Mouse (Mus musculus): Measurements from ENCODE around the gene Fam50a. TPM values are rescaled to one million over a fixed set of nuclear protein-coding genes. Genes with fewer than 3 reads are reported as not detected.

Fam50a gene
- polyA plus RNA-seq, 1 experiment from 2014 or later = 56.4 TPM

DNA sequence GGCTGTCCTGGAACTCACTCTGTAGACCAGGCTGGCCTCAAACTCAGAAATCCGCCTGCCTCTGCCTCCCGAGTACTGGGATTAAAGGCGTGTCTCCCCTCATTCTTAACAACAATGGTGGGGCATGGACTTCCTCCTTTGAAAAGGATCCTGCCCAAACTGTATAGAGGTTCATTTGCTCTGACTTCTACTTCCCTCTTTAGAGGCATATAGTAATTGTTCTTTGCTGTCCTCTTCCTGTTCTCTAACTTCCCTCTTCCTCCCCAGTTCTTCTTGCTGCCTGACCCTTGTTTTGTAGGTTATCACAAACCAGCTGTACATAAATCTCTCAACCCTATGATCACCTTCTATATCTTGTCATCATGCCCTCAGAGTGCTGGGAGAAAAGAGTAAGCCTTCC is 13.1 kb upstream of the Fam50a start:
- no peak for DNase-seq (ENCODE audit: low spot score)
- ATAC-seq (replicated peaks; ENCODE audit: insufficient number of reproducible peaks, low FRiP score, low TSS enrichment, low read depth) = no peak
- Histone ChIP-seq H3K4me1 (ENCODE audit: control insufficient read depth, insufficient read depth, low read length) (no peaks in the 10 kb centered on the region), H3K36me3 (replicated peaks; ENCODE audit: control insufficient read depth, insufficient read depth, low read depth, low read length) (peaks cover 2% of the 10 kb centered on the region; the same call in 1 of the 2 replicates), H3K9ac (replicated peaks; ENCODE audit: low read length) (no peak overlapping the region), H3K27ac (replicated peaks; ENCODE audit: low read depth, low read length) (no peak overlapping the region), H3K9me3 (replicated peaks; ENCODE audit: control insufficient read depth, low read length) (no peaks in the 10 kb centered on the region), H3K4me2 (ENCODE audit: low read depth, low read length) (no peak overlapping the region), H3K4me3 (ENCODE audit: low read depth, low read length) (no peak overlapping the region), H3K27me3 (ENCODE audit: control insufficient read depth, insufficient read depth, low read length) (no peaks in the 10 kb centered on the region)
- WGBS = 81% methylated on average over 3 of the region's 3 CpGs

DNA sequence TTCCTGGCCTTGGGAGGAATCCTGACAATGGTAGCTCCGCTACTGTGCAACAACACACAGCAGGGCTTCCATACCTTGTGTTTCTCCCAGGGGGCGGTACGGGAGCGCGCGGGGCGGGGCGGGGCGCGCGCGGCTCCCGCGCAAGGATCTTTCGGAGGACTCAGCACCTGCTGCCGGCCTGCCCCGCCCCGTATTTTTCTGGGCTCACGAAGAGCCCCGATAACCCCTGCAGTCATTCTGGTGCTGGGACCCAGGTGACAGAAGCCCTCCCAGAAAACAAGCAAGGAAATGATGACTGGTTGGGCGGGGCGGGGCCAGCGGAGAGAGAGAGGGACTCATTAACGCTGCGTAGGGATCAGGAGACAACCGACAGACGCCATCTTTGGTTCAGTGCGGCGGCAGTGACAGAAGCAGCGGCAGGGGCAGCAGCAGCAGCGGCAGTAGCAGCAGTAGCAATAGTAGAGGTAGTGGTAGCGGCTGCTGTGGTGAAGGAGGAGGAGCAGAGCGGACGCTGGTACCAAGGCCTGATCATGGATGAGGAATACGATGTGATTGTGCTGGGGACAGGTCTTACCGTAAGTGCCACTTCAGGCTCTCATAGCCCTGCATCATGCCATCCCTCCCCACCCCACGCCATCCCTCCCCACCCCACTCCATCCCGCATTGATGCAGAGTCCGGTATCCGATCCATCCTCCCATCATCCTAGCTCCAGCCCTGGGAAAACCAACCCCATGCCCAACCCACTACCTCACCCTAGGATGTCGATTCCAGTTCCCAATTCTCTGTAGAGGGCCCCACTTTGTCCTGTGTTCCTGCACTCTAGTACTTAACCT is 7.7 kb upstream of the Fam50a start, which contains the start of gene Gdi1:
Gdi1 (plus strand) TSS at position 132 of the 834 bp plus-strand sequence.
- ATAC-seq (replicated peaks; ENCODE audit: insufficient number of reproducible peaks, low FRiP score, low TSS enrichment, low read depth) (peak; percentile 76), DNase-seq (ENCODE audit: low spot score) (peak; percentile 73)
- H3K36me3 ChIP-seq (replicated peaks; ENCODE audit: control insufficient read depth, insufficient read depth, low read depth, low read length) = peaks cover 2% of the 10 kb centered on the region; the same call in 1 of the 2 replicates
- peak within 1 kb of the TSS; percentile 57 for H3K4me2 ChIP-seq (ENCODE audit: low read depth, low read length)
- H3K9ac ChIP-seq (replicated peaks; ENCODE audit: low read length) = peak within 1 kb of the TSS; percentile 74
- WGBS = 16% methylated on average over 41 of the region's 41 CpGs
- no peaks in the 10 kb centered on the region for H3K27me3 ChIP-seq (ENCODE audit: control insufficient read depth, insufficient read depth, low read length)
- H3K9me3 ChIP-seq (replicated peaks; ENCODE audit: control insufficient read depth, low read length) = no peaks in the 10 kb centered on the region
- peak within 1 kb of the TSS; percentile 49 for H3K27ac ChIP-seq (replicated peaks; ENCODE audit: low read depth, low read length)
- no peaks in the 10 kb centered on the region for H3K4me1 ChIP-seq (ENCODE audit: control insufficient read depth, insufficient read depth, low read length)
- peak within 1 kb of the TSS; percentile 58 for H3K4me3 ChIP-seq (ENCODE audit: low read depth, low read length)

DNA sequence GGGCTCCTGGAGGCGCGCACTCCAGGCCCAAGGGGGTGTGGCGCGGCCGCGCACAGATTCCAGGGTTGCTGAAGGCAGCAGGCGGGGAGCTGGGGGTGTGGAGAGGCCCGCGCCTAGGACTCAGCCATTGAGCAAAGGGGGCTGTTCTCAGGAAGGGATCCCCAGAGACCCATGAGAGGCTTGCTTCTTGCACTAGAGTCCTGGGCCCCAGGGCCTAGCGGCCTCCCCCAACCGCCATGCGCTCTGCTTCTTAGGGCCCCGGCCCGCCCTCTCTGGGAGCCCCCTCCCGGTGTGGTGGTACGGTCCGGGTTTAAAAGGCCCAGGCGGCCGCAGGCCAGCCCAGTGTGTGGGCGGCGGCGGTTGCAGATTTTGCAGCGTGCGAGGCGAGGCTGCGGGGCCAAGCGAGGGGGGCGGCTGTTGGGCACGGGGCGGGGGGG is 15.9 kb downstream of the Fam50a start, which contains the start of gene Plxna3:
Plxna3 (plus strand) TSS at position 342 of the 437 bp plus-strand sequence.
- Histone ChIP-seq H3K27me3 (ENCODE audit: control insufficient read depth, insufficient read depth, low read length) (no peaks in the 10 kb centered on the region), H3K9me3 (replicated peaks; ENCODE audit: control insufficient read depth, low read length) (no peaks in the 10 kb centered on the region), H3K4me3 (ENCODE audit: low read depth, low read length) (peak within 1 kb of the TSS; percentile 53), H3K4me2 (ENCODE audit: low read depth, low read length) (peak within 1 kb of the TSS; percentile 53), H3K9ac (replicated peaks; ENCODE audit: low read length) (peak within 1 kb of the TSS; percentile 73), H3K27ac (replicated peaks; ENCODE audit: low read depth, low read length) (no peak within 1 kb of the TSS), H3K4me1 (ENCODE audit: control insufficient read depth, insufficient read depth, low read length) (no peaks in the 10 kb centered on the region), H3K36me3 (replicated peaks; ENCODE audit: control insufficient read depth, insufficient read depth, low read depth, low read length) (no peaks in the 10 kb centered on the region)
- 16% methylated on average over 28 of the region's 30 CpGs for WGBS
- DNase-seq (ENCODE audit: low spot score) (peak; percentile 70), ATAC-seq (replicated peaks; ENCODE audit: insufficient number of reproducible peaks, low FRiP score, low TSS enrichment, low read depth) (peak; percentile 93)

DNA sequence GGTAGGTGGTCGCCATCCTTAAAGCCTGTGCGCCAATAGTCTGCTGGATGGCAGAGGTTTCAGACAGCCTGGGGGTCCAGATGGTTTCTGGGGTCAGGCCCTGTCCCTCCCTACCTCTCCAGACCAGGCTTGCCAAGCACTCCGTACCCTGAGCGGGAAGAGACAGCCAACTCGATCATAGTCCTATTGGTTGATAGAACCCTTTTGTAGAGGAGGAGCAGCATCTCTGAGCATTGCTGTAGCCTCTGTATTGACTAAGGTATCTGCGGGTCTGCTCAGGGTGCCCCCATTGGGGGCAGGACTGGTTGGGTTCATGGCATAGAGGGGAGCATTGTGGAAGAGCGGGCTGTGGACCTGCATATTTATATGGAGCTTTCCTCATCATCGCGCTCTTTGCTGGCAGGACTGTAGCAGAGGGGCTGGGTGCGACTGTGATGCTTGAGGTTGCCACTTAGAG is 16.4 kb downstream of the Fam50a start:
- no peaks in the 10 kb centered on the region for H3K4me1 ChIP-seq (ENCODE audit: control insufficient read depth, insufficient read depth, low read length)
- no peak overlapping the region for H3K27ac ChIP-seq (replicated peaks; ENCODE audit: low read depth, low read length)
- H3K9ac ChIP-seq (replicated peaks; ENCODE audit: low read length) = peak overlapping the region; percentile 73
- no peak for DNase-seq (ENCODE audit: low spot score)
- peak overlapping the region; percentile 53 for H3K4me2 ChIP-seq (ENCODE audit: low read depth, low read length)
- no peaks in the 10 kb centered on the region for H3K27me3 ChIP-seq (ENCODE audit: control insufficient read depth, insufficient read depth, low read length)
- WGBS = 12% methylated on average over 9 of the region's 10 CpGs
- H3K36me3 ChIP-seq (replicated peaks; ENCODE audit: control insufficient read depth, insufficient read depth, low read depth, low read length) = no peaks in the 10 kb centered on the region
- peak; percentile 44; the same call in 1 of the 2 replicates for ATAC-seq (replicated peaks; ENCODE audit: insufficient number of reproducible peaks, low FRiP score, low TSS enrichment, low read depth)
- H3K4me3 ChIP-seq (ENCODE audit: low read depth, low read length) = peak overlapping the region; percentile 53
- no peaks in the 10 kb centered on the region for H3K9me3 ChIP-seq (replicated peaks; ENCODE audit: control insufficient read depth, low read length)

DNA sequence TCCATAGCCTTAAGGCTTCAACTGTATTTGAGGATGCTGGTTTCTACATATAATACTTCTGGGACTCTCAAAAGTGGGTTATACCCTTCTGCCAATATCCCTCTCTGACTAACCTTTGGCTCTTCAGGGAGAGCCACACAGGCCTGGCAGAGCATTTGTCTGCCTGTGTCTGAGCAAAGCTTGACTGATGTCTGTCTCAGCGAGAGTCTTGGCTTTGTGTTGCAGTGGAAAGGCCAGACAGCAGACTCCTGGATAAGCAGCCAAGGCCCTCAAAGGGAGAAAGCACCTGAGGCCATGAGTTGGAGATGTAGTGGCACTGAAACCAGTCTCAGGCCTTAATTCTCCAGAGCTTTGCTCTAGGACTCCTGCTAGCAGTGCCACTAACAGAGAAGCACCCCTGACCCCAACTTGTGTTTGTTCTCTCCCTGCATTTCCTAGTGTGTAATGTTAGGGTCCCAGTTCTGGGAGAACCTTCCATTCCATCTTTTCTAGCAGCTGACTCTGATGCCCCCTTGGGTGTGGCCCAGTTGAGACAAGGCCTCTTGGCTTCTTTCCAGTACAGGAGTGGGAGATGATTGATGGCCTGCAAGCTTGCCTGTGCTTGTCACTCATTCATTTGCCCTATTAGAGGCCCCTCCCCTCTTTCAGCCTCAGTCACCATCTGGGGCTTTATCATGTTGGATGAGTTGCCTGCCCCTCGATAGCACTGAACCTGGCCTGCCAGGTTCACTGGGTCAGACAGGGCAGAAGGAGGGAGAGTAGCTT is 17.5 kb downstream of the Fam50a start:
- no peak for DNase-seq (ENCODE audit: low spot score)
- no peak for ATAC-seq (replicated peaks; ENCODE audit: insufficient number of reproducible peaks, low FRiP score, low TSS enrichment, low read depth)
- H3K4me1 ChIP-seq (ENCODE audit: control insufficient read depth, insufficient read depth, low read length) = no peaks in the 10 kb centered on the region

DNA sequence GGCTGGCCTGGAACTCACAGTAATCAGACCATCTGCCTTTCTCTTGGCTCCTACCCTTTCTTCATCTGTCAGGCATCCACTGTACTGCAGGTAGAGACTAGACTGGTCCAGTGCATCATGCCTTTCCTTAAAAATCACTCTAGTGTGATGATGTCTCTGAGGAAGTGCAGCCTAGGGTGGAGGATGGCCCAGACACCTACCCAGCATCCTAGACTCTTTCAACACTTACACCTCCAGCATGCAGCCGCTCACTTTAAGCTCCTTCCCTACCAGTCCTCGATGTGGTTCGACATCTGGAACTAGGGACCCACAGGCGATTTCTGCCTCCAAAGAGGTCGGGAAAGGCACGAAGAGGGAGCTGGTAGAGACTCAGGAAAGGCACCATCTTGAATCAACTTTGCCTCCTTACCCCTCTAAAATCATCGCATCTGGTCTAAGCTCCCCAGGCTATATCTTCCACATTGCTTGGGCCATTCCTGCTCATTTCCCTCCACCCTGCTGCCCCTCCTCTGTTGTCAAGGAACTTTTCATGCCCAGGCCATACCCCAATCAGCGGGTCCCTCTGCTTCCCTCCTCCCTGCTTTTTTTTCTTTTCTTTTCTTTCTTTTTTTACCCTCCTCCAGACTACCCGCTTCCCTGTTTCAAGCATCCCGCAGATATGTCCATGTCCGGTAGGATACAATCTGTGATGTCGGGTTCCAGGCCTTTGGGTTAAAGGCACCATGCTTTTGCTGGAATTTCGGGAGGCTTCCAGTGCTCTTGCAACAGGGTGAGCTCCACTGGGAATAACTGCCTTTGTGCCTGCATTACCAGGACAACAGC is 40.0 kb downstream of the Fam50a start:
- Histone ChIP-seq H3K9ac (replicated peaks; ENCODE audit: low read length) (peak overlapping the region; percentile 59), H3K4me1 (ENCODE audit: control insufficient read depth, insufficient read depth, low read length) (no peaks in the 10 kb centered on the region), H3K9me3 (replicated peaks; ENCODE audit: control insufficient read depth, low read length) (no peaks in the 10 kb centered on the region), H3K4me3 (ENCODE audit: low read depth, low read length) (peak overlapping the region; percentile 39), H3K27me3 (ENCODE audit: control insufficient read depth, insufficient read depth, low read length) (no peaks in the 10 kb centered on the region), H3K27ac (replicated peaks; ENCODE audit: low read depth, low read length) (no peak overlapping the region), H3K36me3 (replicated peaks; ENCODE audit: control insufficient read depth, insufficient read depth, low read depth, low read length) (no peaks in the 10 kb centered on the region), H3K4me2 (ENCODE audit: low read depth, low read length) (peak overlapping the region; percentile 51)
- ATAC-seq (replicated peaks; ENCODE audit: insufficient number of reproducible peaks, low FRiP score, low TSS enrichment, low read depth) (peak; percentile 52), DNase-seq (ENCODE audit: low spot score) (peak; percentile 1)
- WGBS = 24% methylated on average over 13 of the region's 13 CpGs

More for the DNA sequence above, 17.5 kb downstream of the Fam50a start:
- Histone ChIP-seq H3K9ac (replicated peaks; ENCODE audit: low read length) (peak overlapping the region; percentile 41), H3K4me2 (ENCODE audit: low read depth, low read length) (peak overlapping the region; percentile 53; the same call in 1 of the 2 replicates), H3K36me3 (replicated peaks; ENCODE audit: control insufficient read depth, insufficient read depth, low read depth, low read length) (no peaks in the 10 kb centered on the region), H3K27me3 (ENCODE audit: control insufficient read depth, insufficient read depth, low read length) (no peaks in the 10 kb centered on the region), H3K9me3 (replicated peaks; ENCODE audit: control insufficient read depth, low read length) (no peaks in the 10 kb centered on the region), H3K4me3 (ENCODE audit: low read depth, low read length) (peak overlapping the region; percentile 53), H3K27ac (replicated peaks; ENCODE audit: low read depth, low read length) (no peak overlapping the region)
- 48% methylated on average over 2 of the region's 2 CpGs for WGBS

DNA sequence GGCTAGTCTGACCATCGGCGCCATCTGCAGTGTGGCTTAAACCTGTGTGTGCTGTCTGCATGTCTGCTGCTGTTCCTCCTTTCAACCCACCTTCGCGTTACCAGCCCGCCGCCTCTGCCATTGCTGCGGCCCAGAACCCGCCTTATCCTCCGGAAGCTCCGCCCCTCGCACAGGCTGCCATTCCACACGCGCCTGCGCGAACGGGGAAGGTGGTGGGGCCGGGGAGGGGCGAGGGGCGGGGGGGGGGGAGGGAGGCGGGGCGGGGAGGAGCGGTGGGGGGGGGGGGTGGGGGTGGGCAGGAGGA is 40.6 kb downstream of the Fam50a start, which contains the start of gene Lage3:
Lage3 (minus strand) TSS at position 152 of the 304 bp plus-strand sequence.
- peak within 1 kb of the TSS; percentile 39 for H3K4me3 ChIP-seq (ENCODE audit: low read depth, low read length)
- no peaks in the 10 kb centered on the region for H3K27me3 ChIP-seq (ENCODE audit: control insufficient read depth, insufficient read depth, low read length)
- peak within 1 kb of the TSS; percentile 59 for H3K9ac ChIP-seq (replicated peaks; ENCODE audit: low read length)
- H3K27ac ChIP-seq (replicated peaks; ENCODE audit: low read depth, low read length) = no peak within 1 kb of the TSS
- H3K9me3 ChIP-seq (replicated peaks; ENCODE audit: control insufficient read depth, low read length) = no peaks in the 10 kb centered on the region
- no peaks in the 10 kb centered on the region for H3K36me3 ChIP-seq (replicated peaks; ENCODE audit: control insufficient read depth, insufficient read depth, low read depth, low read length)
- DNase-seq (ENCODE audit: low spot score) = peak; percentile 81
- peak; percentile 88 for ATAC-seq (replicated peaks; ENCODE audit: insufficient number of reproducible peaks, low FRiP score, low TSS enrichment, low read depth)
- peak within 1 kb of the TSS; percentile 51 for H3K4me2 ChIP-seq (ENCODE audit: low read depth, low read length)
- H3K4me1 ChIP-seq (ENCODE audit: control insufficient read depth, insufficient read depth, low read length) = no peaks in the 10 kb centered on the region
- 29% methylated on average over 11 of the region's 22 CpGs for WGBS
